Mouse (Mus musculus): ENCODE measurements at regions not wholly inside any gene's neighbourhood (a gene's known extent, or its start where the extent isn't known, plus 50 kb on each side); places are given as distances from the start of the nearest gene placed in this dataset.

DNA sequence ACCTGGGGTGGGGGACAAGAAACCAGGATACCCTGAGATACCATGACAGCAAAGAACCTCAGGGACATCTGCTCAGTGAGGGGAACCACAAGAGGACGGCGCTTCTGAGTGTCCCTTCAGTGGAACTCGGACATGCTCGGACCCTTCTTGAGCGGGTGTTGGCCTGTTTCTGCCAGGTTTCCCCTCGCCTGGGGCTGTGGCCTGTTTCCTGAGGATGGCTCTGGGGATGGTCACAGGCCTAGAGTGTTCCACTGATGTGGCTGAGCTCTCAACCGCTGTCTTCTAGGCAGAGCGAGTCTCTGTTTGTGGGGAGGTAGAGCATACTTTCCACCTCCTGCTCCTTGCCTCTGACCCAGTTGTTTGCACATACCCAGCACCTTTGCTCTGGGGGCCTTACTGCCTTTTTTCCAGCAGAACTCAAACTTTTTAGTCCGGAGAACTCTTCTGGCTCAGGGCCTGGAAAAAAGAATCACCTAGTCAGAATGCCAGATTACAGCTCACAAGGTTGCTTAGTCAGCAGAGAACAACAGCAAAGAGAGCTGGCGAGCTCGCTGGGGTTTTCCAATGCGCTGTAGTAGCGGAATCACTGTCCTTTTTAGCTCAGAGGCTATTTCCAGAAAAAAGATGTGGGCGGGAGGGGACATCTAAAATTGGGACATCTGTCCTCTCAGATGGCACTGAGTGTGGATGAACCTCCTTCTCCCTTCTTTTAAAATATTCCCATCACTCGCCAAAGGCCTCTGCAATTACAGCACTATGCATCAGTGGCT is 65.3 kb downstream of the Med10 start:
- DNase-seq, result no peak

DNA sequence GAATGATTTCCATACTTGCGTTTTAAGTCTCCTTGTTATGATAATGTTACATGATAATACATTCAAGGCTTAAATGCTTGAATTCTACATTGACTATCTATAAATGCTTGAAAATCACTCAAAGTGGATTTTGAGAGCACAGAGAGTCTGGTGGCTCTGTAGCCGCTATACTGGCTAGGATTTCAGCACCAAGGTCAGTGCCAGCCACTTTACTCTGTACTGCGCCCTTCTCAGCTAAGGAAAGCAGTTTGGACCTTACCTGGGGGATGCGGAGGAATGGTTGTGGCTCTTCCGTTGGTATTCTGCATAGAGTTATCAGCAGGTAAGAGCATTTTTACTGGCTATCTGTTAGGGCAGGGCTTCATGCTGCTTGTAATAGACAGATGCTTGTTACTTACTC is 94.3 kb downstream of the Med10 start:
- DNase-seq, result no peak

DNA sequence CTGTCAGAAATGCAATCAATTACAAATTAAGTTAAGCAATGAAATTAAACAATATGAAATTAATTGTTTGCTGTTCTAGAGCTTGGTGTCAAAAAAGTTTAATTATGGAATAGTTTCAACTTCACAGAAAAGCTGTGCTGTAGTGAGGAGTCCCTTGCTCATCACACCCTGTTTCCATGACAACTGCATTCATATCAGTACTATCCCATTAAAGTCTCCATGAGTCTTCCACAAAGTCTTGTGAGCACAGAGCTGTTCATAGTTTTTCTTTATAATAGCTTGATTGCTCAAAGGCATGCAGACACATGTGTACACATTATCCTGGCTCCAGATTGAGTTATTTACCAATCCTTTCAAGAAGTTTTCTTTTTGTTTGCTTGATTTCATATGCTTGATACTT is 98.9 kb downstream of the Med10 start:
- no peak for DNase-seq

GRCm38 (mm10) chr13:69906802-69907537 is 104.8 kb downstream of the Med10 start:
- DNase-seq, result no peak

DNA sequence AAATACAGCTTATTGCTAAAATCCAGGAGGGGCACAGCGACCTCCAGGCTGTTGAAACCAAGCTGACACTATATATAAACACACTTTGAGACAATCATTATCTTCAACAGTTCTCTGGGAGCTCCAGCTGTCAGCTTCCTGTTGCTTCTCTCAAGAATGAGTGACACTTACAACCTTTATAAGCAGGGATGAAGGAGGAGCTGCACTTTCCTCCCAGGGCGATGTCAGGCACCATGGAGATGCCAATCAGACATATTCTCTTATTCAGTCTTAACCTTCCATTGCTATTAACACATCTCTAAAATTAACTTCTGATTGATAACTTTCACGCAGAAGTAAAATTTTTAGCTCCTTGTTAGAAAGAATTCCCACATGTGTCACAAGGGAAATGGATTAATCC is 113.6 kb downstream of the Med10 start:
- no peak for DNase-seq

- no peak for DNase-seq
Observed at GRCm38 (mm10) chr13:69932695-69933550, 130.7 kb downstream of the Med10 start.

GRCm38 (mm10) chr13:69933551-69933845 is 131.3 kb downstream of the Med10 start:
- DNase-seq, result no peak

- no peak for DNase-seq
Observed at GRCm38 (mm10) chr13:69939791-69940190, 137.6 kb downstream of the Med10 start.

DNA sequence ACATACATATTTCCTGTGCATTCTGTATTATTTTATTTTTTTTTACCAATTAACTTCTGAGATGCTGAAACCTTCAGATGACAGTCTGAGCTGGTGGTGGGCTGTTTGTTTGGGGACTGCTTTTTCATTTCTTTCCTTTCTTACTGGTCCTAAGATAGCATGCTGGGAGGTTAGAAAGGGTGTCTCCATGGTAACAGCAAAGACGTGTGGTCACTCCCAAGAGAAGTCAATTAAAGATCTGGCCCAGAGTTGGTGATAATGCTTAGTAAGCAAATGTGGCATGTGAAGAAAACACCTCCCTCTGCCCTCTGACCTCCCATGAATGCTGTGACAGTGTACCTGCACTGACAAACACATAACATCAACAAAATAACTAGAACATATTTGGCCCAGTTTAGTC is 142.5 kb downstream of the Med10 start:
- no peak for DNase-seq

DNA sequence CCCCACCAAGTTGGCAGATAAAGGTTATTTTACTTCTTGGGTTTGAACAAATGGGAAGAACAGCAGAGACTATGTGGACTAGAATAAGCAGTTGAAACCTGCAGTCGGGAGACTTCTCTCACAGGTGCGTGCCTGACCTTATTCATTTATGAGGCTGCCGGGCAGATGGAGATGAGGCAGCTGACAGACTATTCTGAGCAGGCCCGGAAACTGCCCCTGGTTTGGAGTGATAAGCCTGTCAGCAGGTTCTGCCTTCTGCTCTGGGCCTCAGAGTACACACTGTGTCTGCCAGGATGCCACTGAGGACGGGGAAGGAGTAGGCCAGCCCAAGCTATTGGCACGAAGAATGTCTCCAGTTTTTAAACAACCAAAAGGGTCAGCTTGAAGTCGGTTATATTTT is 144.4 kb downstream of the Med10 start:
- no peak for DNase-seq

- no peak for DNase-seq
Observed at GRCm38 (mm10) chr13:69952061-69952460, 149.9 kb downstream of the Med10 start.

DNA sequence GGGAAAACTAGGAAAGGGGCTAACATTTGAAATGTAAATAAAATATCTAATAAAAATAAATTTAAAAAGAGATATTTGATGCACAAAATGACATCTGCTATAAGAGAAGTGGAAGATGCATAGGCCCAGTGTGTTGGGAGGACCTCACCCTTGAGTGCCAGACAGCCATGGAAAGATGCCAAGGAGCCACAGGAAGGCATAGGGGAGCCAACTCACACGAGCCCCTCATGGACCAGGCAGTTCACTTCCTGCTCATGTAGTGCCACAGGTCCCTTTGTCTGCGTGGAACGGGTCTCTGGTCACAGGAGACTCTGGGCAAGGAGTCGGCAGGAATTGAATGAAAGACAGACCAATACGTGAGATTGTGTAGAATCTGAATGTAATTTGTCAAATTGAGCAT is 152.0 kb downstream of the Med10 start:
- no peak for DNase-seq

DNA sequence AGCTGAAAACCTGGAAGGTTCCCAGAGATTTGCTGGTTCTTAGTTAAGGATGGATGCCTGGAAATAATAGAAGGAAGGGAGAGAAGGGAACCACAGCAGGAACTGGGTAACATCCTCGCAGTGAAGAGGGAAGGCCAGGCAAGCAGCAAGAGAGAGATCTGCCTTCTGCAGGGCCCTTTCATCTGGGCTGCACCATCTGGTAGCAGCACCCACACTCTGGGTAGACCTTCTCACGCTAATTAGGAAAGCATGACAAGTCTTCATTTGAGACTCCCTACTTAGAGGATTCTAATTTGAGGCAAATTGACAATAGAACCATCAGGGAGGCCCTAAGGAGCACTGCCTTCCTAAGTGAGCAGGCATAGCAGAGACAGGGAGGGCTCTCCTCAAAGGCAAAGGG is 153.3 kb downstream of the Med10 start:
- no peak for DNase-seq

- DNase-seq, result no peak
Observed at GRCm38 (mm10) chr13:69963944-69964343, 161.7 kb downstream of the Med10 start.

- no peak for DNase-seq
Observed at GRCm38 (mm10) chr13:69971281-69972057, 169.3 kb downstream of the Med10 start.

DNA sequence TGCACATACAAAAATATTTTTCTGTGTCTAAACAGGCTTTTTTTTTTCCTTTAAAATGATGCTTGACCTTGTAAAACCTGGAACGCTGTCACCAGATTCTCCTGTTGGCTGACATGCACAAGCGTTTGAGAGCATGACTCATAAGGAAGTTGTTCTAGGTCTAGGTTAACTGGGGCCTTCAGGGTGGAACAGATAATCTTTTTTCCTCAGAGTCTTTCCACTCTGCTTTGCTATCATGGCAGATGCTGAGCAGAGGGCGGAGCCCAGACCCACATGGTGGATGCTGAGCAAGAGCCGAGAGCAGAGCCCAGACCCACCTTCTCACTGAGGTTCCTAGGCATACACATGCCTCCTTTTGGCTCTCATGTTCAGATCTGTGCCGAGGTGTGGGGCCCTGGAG is 172.6 kb downstream of the Med10 start:
- no peak for DNase-seq

GRCm38 (mm10) chr13:69984159-69984558 is 182.0 kb downstream of the Med10 start:
- DNase-seq, result no peak

DNA sequence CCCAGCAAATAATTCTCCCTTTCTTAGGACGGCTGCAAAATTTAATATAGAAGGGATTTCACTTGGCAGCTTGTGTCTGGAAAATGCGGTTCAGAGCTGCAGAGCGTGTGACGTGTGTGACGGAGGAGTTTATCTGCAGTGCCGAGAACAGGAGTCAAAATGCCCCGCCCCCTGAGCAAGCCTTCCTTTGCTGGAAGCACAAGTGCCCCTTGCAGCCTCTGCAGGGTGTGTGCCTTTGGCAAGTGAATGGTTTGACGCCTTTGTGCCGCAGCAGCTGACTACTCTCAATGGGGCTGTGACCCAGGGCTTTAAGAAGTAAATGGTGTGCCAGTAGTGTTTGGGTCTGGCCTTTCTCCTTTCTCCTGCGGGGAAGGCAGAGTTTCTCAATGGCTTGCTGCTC is 185.0 kb downstream of the Med10 start:
- no peak for DNase-seq

DNA sequence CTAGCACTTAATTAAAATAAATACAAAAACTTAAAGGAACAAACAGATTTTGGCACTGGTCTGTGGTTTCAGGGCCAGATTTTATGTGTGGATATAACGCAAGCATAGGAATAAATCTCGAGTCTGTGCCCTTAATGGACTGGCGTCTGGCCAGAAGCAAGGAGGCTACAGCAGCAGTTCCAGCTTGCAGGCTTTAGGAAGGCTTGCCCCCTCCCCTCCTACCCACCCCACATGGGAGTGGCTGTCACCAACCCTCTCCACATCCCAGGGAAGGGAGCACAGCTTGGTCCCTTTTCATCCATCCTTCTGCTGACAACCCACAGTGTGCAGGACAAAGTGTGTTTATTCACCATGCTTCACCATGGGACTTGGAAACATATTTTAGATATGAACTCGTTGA is 186.1 kb downstream of the Med10 start:
- DNase-seq, result no peak

DNA sequence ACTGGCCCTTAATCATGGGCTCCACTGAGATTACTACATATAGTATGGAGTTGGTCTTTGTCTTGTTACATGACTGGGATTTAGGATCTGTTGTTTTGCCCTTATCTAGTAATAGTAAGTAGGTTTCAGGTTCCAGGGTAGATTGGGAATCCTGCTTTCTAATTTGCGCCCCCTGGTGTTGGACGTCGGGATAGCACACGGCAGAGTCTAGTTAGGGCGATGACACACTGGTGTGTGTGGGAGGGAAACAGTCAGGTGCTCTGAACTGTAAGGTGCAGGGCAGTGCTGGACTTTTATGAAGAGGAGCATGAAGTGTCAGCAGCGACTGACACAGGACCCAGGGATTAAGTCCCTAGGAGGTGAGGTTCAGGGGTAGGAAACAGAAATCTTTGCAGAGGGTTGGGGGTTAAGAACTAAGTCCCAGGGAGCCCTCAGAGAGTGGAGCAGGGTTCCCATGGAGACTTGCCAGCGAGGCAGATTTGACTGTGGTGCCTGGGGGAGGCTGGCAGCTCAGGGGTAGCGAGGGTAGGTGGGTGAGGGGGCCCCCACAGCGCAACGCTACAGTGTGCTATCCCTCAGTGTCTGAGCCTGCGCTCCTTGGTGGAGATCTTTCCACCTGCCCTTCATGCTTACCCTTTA is 189.2 kb downstream of the Med10 start:
- DNase-seq, result peak; percentile 33

DNA sequence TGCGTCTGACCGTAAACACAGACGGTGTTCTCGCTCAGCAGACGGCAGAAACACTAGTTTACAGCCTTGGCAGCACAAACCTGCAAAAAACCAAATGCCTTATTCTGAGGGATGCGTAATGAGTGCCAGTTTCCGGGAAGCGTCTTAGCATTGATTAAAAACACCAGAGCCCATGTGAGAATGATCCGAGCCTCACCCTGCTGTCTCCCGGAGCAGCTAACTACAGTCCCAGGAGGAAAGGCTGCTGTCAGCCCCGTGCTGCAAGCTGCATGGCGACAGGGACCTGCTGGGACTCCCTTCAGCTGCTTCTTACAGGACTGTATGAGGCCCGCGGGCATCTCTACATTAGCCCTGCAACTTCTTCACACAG is 189.7 kb downstream of the Med10 start:
- DNase-seq, result no peak

- no peak for DNase-seq
Observed at GRCm38 (mm10) chr13:70003591-70003990, 201.4 kb downstream of the Med10 start.

DNA sequence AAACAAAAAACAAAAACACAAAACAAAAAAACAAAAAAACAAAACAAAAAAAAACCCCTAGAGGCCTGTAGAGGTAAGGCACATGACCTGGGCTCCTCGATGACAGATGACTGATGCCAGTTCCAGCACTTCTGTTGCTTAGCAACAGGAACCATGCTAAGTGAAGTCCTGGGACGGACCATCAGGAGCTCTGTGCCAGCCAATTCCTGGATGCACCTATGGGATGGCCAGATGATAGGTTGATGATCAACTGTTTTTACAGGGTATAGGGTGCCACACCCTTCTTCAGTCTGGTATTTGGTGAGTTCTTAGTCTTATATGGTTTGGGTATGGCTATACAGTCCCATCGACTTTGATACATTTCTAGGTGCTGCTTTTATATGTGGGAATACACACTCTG is 209.9 kb downstream of the Med10 start:
- no peak for DNase-seq

Data from thymus, postnatal 25 days (tissue).